Mouse (Mus musculus) heart, embryonic 13.5 days (tissue): ENCODE data around the gene Ccdc124. TPM values are rescaled to one million over a fixed set of nuclear protein-coding genes. Genes with fewer than 3 reads are reported as not detected.
"Not testable (repeated sequence)": the region's sequence is repeated elsewhere in the genome, so short reads cannot be mapped to it uniquely, and the experiment has no call there.

ENCODE experiments used
- ATAC-seq: fragments of 200-750 bp; cut with Nextera tagmentation; 2 replicates; pipeline ENCODE4 v1.8.0; 2017; ENCODE audit warnings: moderate TSS enrichment; ENCODE audit not compliant: insufficient number of reproducible peaks, low FRiP score, low TSS enrichment; ENCODE audit errors: extremely low read depth
- H3K27ac ChIP-seq: fragments of 300-500 bp; sonication (generic); replicated peaks from 2 replicates; pipeline ENCODE4 v1.5.1; 2015; ENCODE audit warnings: moderate library complexity, mild to moderate bottlenecking, inconsistent platforms
- H3K27me3 ChIP-seq: fragments of 300-500 bp; sonication (generic); replicated peaks from 2 replicates; pipeline ENCODE4 v1.6.1; 2015; ENCODE audit warnings: mild to moderate bottlenecking, inconsistent platforms
- H3K36me3 ChIP-seq: fragments of 300-500 bp; sonication (generic); 2 replicates; pipeline ENCODE4 v1.6.1; 2015; ENCODE audit warnings: mild to moderate bottlenecking, inconsistent platforms
- H3K4me1 ChIP-seq: fragments of 300-500 bp; sonication (generic); 2 replicates; pipeline ENCODE4 v1.6.1; 2015; ENCODE audit warnings: inconsistent platforms
- H3K4me2 ChIP-seq: fragments of 300-500 bp; sonication (generic); 2 replicates; pipeline ENCODE4 v1.6.1; 2015; ENCODE audit warnings: inconsistent platforms, mild to moderate bottlenecking, moderate library complexity
- H3K4me3 ChIP-seq: fragments of 300-500 bp; sonication (generic); 2 replicates; pipeline ENCODE4 v1.5.1; 2015; ENCODE audit warnings: moderate library complexity, mild to moderate bottlenecking, inconsistent platforms
- H3K9ac ChIP-seq: fragments of 300-500 bp; sonication (generic); 2 replicates; pipeline ENCODE4 v1.6.1; 2015; ENCODE audit warnings: inconsistent platforms, mild to moderate bottlenecking, moderate library complexity
- H3K9me3 ChIP-seq: fragments of 300-500 bp; sonication (generic); 2 replicates; pipeline ENCODE4 v1.6.1; 2016; ENCODE audit warnings: inconsistent platforms
- WGBS: fragments of 180-500 bp; shearing (Covaris S2); methylation state at CpG from one replicate; pipeline ENCODE4 v1.1.7; 2015; ENCODE audit warnings: mixed read lengths; 5-methylcytosine and 5-hydroxymethylcytosine counted together
- polyA plus RNA-seq: library from polyadenylated mRNA; unstranded; fragments of >200 nt; fragmentation: Nextera tagmentation; extraction: Ambion mirVana; gene quantifications from 2 replicates; pipeline ENCODE4 v1.2.1, GENCODE M21; 2015

The Ccdc124 gene
- polyA plus RNA-seq, 1 experiment from 2014 or later, result 89.0 TPM

- 33% methylated on average over 4 of the region's 4 CpGs for WGBS
- no peaks in the 10 kb centered on the region for H3K36me3 ChIP-seq
- H3K27me3 ChIP-seq, result peaks cover 14% of the 10 kb centered on the region
- no peak overlapping the region for H3K27ac ChIP-seq
- ATAC-seq, result no peak
- no peak overlapping the region for H3K4me3 ChIP-seq
- H3K9me3 ChIP-seq, result no peaks in the 10 kb centered on the region
- no peak overlapping the region for H3K9ac ChIP-seq
- H3K4me2 ChIP-seq, result no peak overlapping the region
- H3K4me1 ChIP-seq, result peaks cover 28% of the 10 kb centered on the region
Measured at GRCm38 (mm10) chr8:70903112-70903511, 29.4 kb upstream of the Ccdc124 start.

DNA sequence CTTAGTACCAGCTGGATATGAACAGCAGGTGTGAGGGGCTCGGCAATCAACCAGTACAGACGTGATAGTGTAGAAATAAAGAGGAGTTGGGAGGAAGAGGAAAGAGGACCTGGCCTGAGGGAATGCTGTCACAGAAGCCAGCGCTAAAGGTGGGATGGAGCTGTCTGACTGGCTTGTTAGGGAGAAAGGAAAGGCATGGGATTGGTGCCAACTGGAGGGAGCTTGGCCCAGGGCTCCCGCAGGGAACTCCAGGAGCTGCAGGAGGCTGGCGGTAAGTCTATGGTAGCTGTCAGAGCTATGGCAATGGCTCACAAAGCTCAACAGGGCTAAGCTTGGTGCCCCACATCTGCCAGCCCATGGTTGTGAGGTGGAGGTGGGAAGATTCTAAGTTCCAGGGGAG, 28.5 kb upstream of the Ccdc124 start:
- H3K27ac ChIP-seq, result no peak overlapping the region
- peaks cover 14% of the 10 kb centered on the region for H3K27me3 ChIP-seq
- H3K4me1 ChIP-seq, result peaks cover 19% of the 10 kb centered on the region
- ATAC-seq, result no peak
- H3K4me2 ChIP-seq, result no peak overlapping the region
- H3K9me3 ChIP-seq, result no peaks in the 10 kb centered on the region
- no peak overlapping the region for H3K9ac ChIP-seq
- WGBS, result 26% methylated on average over 5 of the region's 5 CpGs
- H3K4me3 ChIP-seq, result no peak overlapping the region
- no peaks in the 10 kb centered on the region for H3K36me3 ChIP-seq

DNA sequence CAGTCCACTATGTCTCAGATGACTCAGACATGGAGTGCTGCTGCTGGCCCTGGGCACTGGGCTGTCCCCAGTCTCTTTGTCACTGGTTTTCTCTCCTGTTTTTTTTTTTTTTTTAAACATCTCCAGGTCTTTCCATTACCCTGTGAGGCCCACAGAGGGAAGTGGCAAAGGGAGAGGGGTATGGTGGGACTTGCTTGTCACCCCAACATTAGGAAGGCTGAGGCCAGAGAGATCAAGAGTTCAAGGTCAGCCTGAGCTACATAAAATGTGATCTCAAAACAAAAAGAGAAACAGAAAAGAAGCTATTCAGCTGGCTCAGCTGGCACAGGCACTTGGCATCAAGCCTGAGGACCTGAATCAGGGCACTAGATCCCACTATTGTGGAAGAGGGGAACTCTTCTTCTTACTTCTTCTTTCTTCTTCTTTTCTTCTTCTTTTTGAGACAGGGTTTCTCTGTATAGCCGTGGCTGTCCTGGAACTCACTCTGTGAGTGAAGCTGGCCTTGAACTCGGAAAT, 27.2 kb upstream of the Ccdc124 start:
- Histone ChIP-seq H3K9ac (no peak overlapping the region), H3K4me1 (peaks cover 17% of the 10 kb centered on the region), H3K36me3 (peaks cover 1% of the 10 kb centered on the region), H3K4me2 (no peak overlapping the region), H3K9me3 (no peaks in the 10 kb centered on the region), H3K27ac (no peak overlapping the region), H3K4me3 (no peak overlapping the region), H3K27me3 (peaks cover 14% of the 10 kb centered on the region)
- WGBS, result 73% methylated on average over 2 of the region's 2 CpGs
- no peak for ATAC-seq

GRCm38 (mm10) chr8:70899226-70899625, 25.5 kb upstream of the Ccdc124 start:
- Histone ChIP-seq H3K9ac (0 out of 2 replicates have a peak overlapping the region, but pooled peaks have one; percentile 89), H3K9me3 (no peaks in the 10 kb centered on the region), H3K36me3 (peaks cover 18% of the 10 kb centered on the region), H3K4me1 (peaks cover 16% of the 10 kb centered on the region), H3K4me2 (no peak overlapping the region), H3K27me3 (peaks cover 21% of the 10 kb centered on the region), H3K27ac (no peak overlapping the region), H3K4me3 (no peak overlapping the region)
- ATAC-seq, result no peak
- 70% methylated on average over 2 of the region's 2 CpGs for WGBS

DNA sequence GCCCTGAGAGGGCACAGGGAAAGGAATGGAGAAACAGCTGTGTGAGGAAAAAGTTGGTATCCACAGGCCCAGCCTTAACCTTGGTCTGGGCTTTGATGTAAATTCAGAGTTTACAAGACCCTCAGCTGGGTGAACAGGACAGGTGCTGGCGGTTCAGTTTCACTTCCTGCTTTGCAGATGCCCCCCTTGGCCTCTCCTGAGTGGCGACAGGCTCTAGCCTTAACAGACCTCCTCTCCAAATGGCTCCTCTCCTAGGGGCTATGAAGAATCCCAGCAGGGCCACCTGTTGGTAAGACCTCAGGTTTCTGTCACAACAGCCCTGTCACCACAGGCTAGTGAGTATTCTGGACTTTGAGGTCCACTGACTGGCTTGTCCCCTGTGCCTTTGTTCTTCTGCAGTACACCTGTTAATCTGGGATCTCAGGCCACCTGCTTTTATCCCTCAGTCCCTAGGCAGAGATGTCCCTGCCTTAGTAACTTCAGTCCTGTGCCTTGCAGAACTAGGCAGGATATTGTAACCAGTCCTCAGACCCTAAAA, 25.0 kb upstream of the Ccdc124 start:
- H3K27ac ChIP-seq, result no peak overlapping the region
- peaks cover 26% of the 10 kb centered on the region for H3K27me3 ChIP-seq
- ATAC-seq, result no peak
- no peak overlapping the region for H3K4me2 ChIP-seq
- peaks cover 23% of the 10 kb centered on the region for H3K36me3 ChIP-seq
- H3K9ac ChIP-seq, result peak overlapping the region; percentile 89
- peaks cover 16% of the 10 kb centered on the region for H3K4me1 ChIP-seq
- no peaks in the 10 kb centered on the region for H3K9me3 ChIP-seq
- 36% methylated on average over 2 of the region's 2 CpGs for WGBS
- no peak overlapping the region for H3K4me3 ChIP-seq

DNA sequence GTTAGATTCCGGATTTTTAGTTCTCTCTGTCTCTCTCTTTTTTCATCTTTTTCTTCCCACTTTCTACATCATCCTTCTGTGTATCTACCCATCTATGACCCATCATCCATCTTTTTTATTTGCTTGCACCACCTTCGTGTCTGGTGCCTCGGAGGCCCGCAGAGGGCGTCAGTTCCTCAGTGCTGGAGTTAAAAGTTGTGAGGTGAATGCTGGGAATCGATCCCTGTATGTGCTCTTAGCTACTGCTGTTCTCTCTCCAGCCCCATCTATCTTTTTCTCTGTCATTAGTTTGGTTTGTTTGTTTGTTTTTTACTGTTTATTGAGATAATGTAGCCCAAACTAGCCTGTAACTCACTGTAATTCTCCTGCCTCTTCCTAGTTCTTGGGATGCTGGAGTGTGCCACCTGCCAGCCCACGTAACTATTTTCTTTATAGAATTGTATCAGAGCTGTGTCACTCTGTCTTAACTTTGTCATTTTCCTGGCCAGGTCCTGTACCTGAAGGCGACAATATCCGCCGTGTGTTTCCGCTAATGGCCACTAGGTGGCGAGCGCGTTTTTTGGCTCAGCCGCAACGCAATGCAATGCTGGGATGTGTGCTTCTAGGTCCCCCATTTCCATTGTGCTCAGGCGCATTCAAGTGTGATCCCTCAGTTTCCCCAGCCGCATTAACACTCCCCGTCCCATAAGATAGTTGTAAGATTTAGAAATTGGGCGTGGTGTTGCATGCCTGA, 24.1 kb upstream of the Ccdc124 start:
- H3K36me3 ChIP-seq, result peaks cover 25% of the 10 kb centered on the region
- under 1% methylated on average over 20 of the region's 20 CpGs for WGBS
- H3K27ac ChIP-seq, result peak overlapping the region; percentile 86
- peak overlapping the region; percentile 89 for H3K9ac ChIP-seq
- peaks cover 31% of the 10 kb centered on the region for H3K27me3 ChIP-seq
- H3K4me3 ChIP-seq, result peak overlapping the region; percentile 87
- 0 out of 2 replicates have a peak, but pooled peaks have one; percentile 3 for ATAC-seq
- H3K9me3 ChIP-seq, result no peaks in the 10 kb centered on the region
- H3K4me2 ChIP-seq, result peak overlapping the region; percentile 84
- H3K4me1 ChIP-seq, result peaks cover 18% of the 10 kb centered on the region

DNA sequence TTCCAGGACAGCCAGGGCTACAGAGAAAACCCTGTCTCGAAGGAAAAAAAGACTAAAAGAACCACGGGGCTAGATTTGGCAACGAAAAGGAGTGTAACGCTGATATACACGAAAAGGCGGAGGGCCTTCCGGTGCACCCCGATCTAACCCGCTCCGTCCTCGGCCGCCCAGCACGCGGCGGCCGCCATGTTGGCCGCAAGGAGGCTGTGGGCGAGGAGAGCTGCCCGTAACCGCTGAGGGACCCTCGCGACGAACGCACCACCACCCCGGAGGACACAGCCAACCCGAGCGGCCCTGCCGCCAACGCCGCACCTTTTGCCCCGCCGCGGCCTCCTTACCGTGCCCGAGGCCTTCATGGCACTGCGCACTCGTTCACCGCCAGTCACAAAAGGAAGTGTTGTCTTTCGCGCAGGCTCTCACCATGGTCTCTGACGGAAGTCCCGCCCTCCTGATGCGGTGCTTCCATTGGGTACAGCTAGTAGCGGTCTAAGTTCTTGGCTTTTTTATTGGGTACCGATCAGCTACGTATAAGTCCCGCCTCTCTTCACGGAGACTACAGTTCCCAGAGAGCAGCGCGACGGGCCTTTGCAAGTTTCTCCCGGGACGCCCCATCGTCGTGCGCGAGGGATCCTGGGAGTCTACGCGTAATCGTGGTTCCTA, 23.4 kb upstream of the Ccdc124 start, which contains the start of gene Rpl18a:
TSS of gene Rpl18a (minus strand) at position 392 of the 660 bp plus-strand sequence.
- WGBS, result under 1% methylated on average over 60 of the region's 60 CpGs
- Histone ChIP-seq H3K27me3 (peaks cover 31% of the 10 kb centered on the region), H3K27ac (peak within 1 kb of the TSS; percentile 86), H3K4me3 (peak within 1 kb of the TSS; percentile 87), H3K36me3 (peaks cover 25% of the 10 kb centered on the region), H3K4me2 (peak within 1 kb of the TSS; percentile 97), H3K9ac (peak within 1 kb of the TSS; percentile 97), H3K4me1 (peaks cover 25% of the 10 kb centered on the region), H3K9me3 (no peaks in the 10 kb centered on the region)
- peak; percentile 99 for ATAC-seq

- peaks cover 25% of the 10 kb centered on the region for H3K36me3 ChIP-seq
- peak overlapping the region; percentile 87 for H3K4me3 ChIP-seq
- H3K9me3 ChIP-seq, result no peaks in the 10 kb centered on the region
- no peak for ATAC-seq
- peak overlapping the region; percentile 68 for H3K27ac ChIP-seq
- H3K9ac ChIP-seq, result peak overlapping the region; percentile 97
- H3K4me1 ChIP-seq, result peaks cover 29% of the 10 kb centered on the region
- H3K27me3 ChIP-seq, result peaks cover 34% of the 10 kb centered on the region
- H3K4me2 ChIP-seq, result peak overlapping the region; percentile 97
- 1% methylated on average over 25 of the region's 25 CpGs for WGBS
Measured at GRCm38 (mm10) chr8:70896316-70897020, 22.7 kb upstream of the Ccdc124 start.

DNA sequence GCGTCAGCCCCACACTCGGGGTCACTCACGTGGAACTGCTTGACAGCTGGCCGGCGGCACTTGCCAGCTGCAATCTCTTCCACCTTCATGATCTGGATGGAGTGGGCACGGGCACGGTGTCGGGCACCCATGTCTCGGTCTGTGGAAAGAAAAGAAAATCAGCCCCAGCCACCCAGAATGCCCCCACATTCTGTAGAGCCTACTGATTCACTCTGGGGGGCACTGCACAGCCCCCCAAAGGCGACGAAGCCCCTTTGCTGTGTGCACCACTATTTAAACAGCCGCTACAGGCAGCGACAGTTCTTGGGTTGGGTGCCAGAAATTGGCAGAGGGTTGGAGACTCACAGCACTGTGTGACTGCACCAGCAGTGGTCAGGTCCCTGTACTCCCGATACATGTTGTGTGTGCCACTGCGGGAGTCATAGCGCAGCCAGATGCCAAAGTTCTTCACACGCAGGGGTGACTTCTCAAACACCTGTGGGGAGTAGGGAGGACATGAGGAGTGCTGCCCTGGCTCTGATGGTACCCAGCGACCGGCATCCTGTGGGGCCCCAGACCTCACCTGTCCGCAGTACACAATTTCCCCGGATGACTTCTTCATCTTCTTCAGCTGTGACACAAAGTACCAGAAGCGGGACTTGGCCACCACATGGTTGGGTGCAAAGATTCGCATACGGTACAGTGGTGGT, 22.0 kb upstream of the Ccdc124 start:
- not testable (repeated sequence) for H3K27ac ChIP-seq, H3K9me3 ChIP-seq, ATAC-seq
- Histone ChIP-seq H3K4me2 (peak overlapping the region; percentile 97), H3K4me1 (peaks cover 29% of the 10 kb centered on the region), H3K27me3 (peaks cover 42% of the 10 kb centered on the region), H3K9ac (peak overlapping the region; percentile 97), H3K4me3 (peak overlapping the region; percentile 87), H3K36me3 (peaks cover 25% of the 10 kb centered on the region)
- 83% methylated on average over 24 of the region's 24 CpGs for WGBS

GRCm38 (mm10) chr8:70894771-70895545, 21.2 kb upstream of the Ccdc124 start:
- ATAC-seq, result no peak
- 88% methylated on average over 8 of the region's 8 CpGs for whole genome bisulfite sequencing
- 0 out of 2 replicates have a peak, but pooled peaks cover 3% of the 10 kb centered on the region for H3K9me3 ChIP-seq

More at GRCm38 (mm10) chr8:70894771-70895545, 21.2 kb upstream of the Ccdc124 start:
- Histone ChIP-seq H3K27me3 (peaks cover 50% of the 10 kb centered on the region), H3K9ac (peak overlapping the region; percentile 9; the same call in 1 of the 2 replicates), H3K4me3 (no peak overlapping the region), H3K4me2 (no peak overlapping the region), H3K27ac (no peak overlapping the region), H3K36me3 (peaks cover 25% of the 10 kb centered on the region), H3K4me1 (peaks cover 29% of the 10 kb centered on the region)
